Mouse (Mus musculus): ENCODE results near the gene Gm20388. TPM values are rescaled to one million over a fixed set of nuclear protein-coding genes. Genes with fewer than 3 reads are reported as not detected.

Gene Gm20388
- polyA plus RNA-seq, 1 experiment from 2014 or later, result 1.4 TPM

DNA sequence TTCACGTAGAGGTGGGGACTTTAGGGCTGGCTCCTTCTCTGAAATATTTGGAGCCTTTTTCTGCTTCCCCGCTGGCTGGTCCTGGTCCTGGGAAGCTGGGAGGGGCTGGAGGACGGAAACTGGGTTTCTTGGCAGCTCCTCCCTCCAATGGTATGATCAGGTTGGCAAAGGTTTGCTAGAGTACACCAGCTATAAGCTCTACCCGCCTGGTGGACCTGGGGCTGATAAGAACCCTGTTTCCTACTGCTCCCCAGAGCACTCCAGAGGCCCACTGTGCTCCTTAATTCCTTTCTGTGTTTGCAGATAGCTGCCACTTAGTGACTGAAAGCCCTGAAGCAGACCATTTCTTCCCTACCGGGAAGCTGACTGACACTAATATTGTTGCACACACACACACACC, 3765.0 kb downstream of the Gm20388 start:
- Histone ChIP-seq H3K27me3 (ENCODE audit: control insufficient read depth, insufficient read depth, low read depth, low read length) (no peaks in the 10 kb centered on the region), H3K4me2 (ENCODE audit: low read depth, low read length) (no peak overlapping the region), H3K9me3 (replicated peaks; ENCODE audit: control insufficient read depth, low read length) (no peaks in the 10 kb centered on the region), H3K27ac (ENCODE audit: low read length) (no peak overlapping the region), H3K4me1 (ENCODE audit: control insufficient read depth, low read depth, low read length) (no peaks in the 10 kb centered on the region; the same call in none of the 2 replicates), H3K4me3 (ENCODE audit: low read depth, low read length) (no peak overlapping the region), H3K36me3 (ENCODE audit: control insufficient read depth, insufficient read depth) (no peaks in the 10 kb centered on the region), H3K9ac (ENCODE audit: low read depth, low read length) (no peak overlapping the region)
- 29% methylated on average over 5 of the region's 5 CpGs for WGBS (ENCODE audit: insufficient replicate concordance)
- ATAC-seq (ENCODE audit: low read depth), result no peak

DNA sequence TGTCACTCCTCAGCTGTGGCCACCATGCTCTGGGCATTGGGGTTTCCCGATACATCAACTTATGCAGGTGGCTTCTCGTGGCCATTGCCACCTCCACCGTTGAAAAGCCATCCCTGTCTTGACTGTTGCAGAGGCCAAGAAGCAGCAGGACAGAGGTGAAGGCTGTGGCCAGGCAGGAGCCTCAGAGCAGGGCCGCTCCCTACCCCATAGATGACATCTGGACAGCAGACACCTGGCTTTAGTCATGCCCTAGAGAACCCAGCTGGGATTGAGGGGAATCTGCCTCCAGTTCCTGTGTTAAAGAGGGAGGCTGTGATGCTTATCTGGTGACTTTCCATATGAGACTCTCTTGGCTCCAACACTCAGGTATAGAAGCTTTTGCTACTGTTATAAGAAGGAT, 3767.7 kb downstream of the Gm20388 start:
- Histone ChIP-seq H3K36me3 (ENCODE audit: control insufficient read depth, insufficient read depth) (no peaks in the 10 kb centered on the region), H3K4me3 (ENCODE audit: low read depth, low read length) (no peak overlapping the region), H3K27me3 (ENCODE audit: control insufficient read depth, insufficient read depth, low read depth, low read length) (no peaks in the 10 kb centered on the region), H3K4me1 (ENCODE audit: control insufficient read depth, low read depth, low read length) (no peaks in the 10 kb centered on the region; the same call in 1 of the 2 replicates), H3K9me3 (replicated peaks; ENCODE audit: control insufficient read depth, low read length) (no peaks in the 10 kb centered on the region), H3K27ac (ENCODE audit: low read length) (no peak overlapping the region), H3K9ac (ENCODE audit: low read depth, low read length) (no peak overlapping the region), H3K4me2 (ENCODE audit: low read depth, low read length) (no peak overlapping the region)
- whole genome bisulfite sequencing (ENCODE audit: insufficient replicate concordance), result 68% methylated on average over 4 of the region's 4 CpGs
- ATAC-seq (ENCODE audit: low read depth), result no peak

DNA sequence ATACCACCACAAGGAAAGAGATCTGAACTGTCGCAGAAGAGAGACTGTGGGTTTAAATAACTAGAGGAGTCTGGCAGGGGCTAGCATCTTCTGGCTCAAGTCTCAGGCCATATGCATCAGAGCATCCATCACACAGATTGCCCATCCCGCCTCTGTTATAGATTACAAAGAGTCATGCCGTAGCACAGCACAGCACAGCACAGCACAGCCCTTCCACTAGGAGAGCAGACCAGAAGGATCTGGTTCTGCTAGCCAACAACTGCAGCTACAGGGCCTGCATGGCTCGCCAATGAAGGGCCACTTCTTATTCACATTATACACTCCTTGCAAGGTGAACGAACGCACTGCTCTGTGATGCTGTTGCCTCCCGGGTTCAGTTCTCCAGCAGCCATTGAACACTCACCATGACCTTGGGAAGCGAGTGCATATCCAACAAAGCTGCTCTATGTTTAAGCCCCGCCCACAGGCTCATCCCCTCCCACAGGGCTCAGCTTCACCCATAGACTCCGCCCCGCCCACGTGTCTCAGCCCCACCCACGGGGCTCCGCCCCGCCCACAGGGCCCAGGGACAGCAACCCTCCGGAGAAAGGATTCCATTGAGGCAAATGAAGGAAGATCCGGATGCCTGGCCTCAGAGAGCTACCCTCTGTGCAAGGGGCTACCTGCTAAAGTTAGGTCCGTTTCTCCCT, 3771.6 kb downstream of the Gm20388 start:
- ATAC-seq (ENCODE audit: low read depth), result peak; percentile 72
- Histone ChIP-seq H3K4me1 (ENCODE audit: control insufficient read depth, low read depth, low read length) (no peaks in the 10 kb centered on the region), H3K27me3 (ENCODE audit: control insufficient read depth, insufficient read depth, low read depth, low read length) (no peaks in the 10 kb centered on the region), H3K9ac (ENCODE audit: low read depth, low read length) (no peak overlapping the region), H3K36me3 (ENCODE audit: control insufficient read depth, insufficient read depth) (no peaks in the 10 kb centered on the region), H3K4me2 (ENCODE audit: low read depth, low read length) (peak overlapping the region; percentile 8; the same call in 1 of the 2 replicates), H3K9me3 (replicated peaks; ENCODE audit: control insufficient read depth, low read length) (no peaks in the 10 kb centered on the region), H3K4me3 (ENCODE audit: low read depth, low read length) (no peak overlapping the region), H3K27ac (ENCODE audit: low read length) (no peak overlapping the region)
- WGBS (ENCODE audit: insufficient replicate concordance), result 22% methylated on average over 18 of the region's 18 CpGs

DNA sequence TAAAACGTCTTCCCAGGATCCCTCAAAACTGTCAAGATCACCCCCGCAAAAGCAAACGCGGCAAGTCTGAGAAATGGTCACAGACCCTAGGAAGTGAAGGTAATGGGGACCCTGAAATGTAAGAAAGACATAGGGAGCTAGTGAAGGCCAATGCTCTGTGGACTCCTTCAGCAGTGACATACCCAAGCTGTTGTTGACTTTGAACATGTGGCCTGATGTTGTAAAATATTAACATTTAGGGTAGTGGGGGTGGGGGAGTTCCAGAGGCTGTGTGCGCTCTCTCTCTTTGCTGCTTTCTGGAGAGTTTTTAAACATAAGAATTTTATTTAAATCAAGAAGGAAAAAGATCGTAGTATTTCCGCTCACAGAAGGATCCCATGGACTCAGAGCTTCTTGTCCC, 3772.7 kb downstream of the Gm20388 start:
- Histone ChIP-seq H3K4me1 (ENCODE audit: control insufficient read depth, low read depth, low read length) (no peaks in the 10 kb centered on the region), H3K36me3 (ENCODE audit: control insufficient read depth, insufficient read depth) (no peaks in the 10 kb centered on the region), H3K27me3 (ENCODE audit: control insufficient read depth, insufficient read depth, low read depth, low read length) (no peaks in the 10 kb centered on the region), H3K9me3 (replicated peaks; ENCODE audit: control insufficient read depth, low read length) (no peaks in the 10 kb centered on the region), H3K27ac (ENCODE audit: low read length) (peak overlapping the region; percentile 68), H3K4me2 (ENCODE audit: low read depth, low read length) (no peak overlapping the region), H3K9ac (ENCODE audit: low read depth, low read length) (no peak overlapping the region), H3K4me3 (ENCODE audit: low read depth, low read length) (no peak overlapping the region)
- 50% methylated on average over 7 of the region's 7 CpGs for WGBS (ENCODE audit: insufficient replicate concordance)
- peak; percentile 67 for ATAC-seq (ENCODE audit: low read depth)

DNA sequence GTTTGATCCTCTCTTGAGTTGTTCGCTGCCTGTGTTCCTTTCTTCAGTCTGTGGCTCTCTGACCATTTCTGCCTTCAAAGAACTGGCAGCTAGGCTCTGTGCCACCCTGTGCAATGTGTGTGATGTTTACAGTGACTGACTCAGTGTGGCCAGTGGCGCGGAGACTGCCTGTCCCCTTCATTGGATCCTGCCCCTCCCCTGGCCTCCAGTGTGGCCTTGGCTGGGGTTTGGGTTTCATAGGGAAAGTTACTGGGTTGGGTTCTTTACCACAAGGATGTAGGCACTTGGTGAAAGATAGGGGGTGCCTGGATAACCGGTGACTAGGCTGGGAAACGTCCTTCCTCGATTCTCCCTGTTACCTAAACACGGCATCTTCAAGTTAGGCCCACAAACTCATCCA, 3774.2 kb downstream of the Gm20388 start:
- 62% methylated on average over 7 of the region's 7 CpGs for WGBS (ENCODE audit: insufficient replicate concordance)
- no peak overlapping the region for H3K4me3 ChIP-seq (ENCODE audit: low read depth, low read length)
- H3K4me1 ChIP-seq (ENCODE audit: control insufficient read depth, low read depth, low read length), result no peaks in the 10 kb centered on the region
- H3K9ac ChIP-seq (ENCODE audit: low read depth, low read length), result no peak overlapping the region
- ATAC-seq (ENCODE audit: low read depth), result no peak
- no peak overlapping the region for H3K4me2 ChIP-seq (ENCODE audit: low read depth, low read length)
- H3K9me3 ChIP-seq (replicated peaks; ENCODE audit: control insufficient read depth, low read length), result no peaks in the 10 kb centered on the region
- H3K27me3 ChIP-seq (ENCODE audit: control insufficient read depth, insufficient read depth, low read depth, low read length), result no peaks in the 10 kb centered on the region
- H3K36me3 ChIP-seq (ENCODE audit: control insufficient read depth, insufficient read depth), result no peaks in the 10 kb centered on the region
- H3K27ac ChIP-seq (ENCODE audit: low read length), result no peak overlapping the region

DNA sequence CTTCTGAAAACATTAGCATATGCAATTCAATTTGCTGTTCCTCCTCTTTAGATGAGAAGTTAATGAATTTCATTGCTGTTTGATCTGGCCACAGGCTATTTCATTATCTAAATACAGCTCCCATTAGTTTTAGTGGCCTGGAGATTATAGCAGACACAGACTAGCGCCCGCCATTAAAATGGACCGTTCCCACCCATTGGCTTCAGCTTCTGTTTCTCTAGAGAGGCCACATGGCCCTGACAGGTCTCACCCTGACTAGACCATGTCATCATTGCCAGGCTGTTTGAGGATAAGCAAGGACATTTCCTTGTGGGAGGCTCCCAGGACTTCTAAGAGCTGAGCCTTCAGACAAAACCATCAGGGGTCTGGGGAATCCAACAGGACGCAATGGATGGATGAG, 3774.8 kb downstream of the Gm20388 start:
- H3K27me3 ChIP-seq (ENCODE audit: control insufficient read depth, insufficient read depth, low read depth, low read length), result no peaks in the 10 kb centered on the region
- no peak for ATAC-seq (ENCODE audit: low read depth)
- no peaks in the 10 kb centered on the region for H3K4me1 ChIP-seq (ENCODE audit: control insufficient read depth, low read depth, low read length)
- 73% methylated on average over 4 of the region's 4 CpGs for WGBS (ENCODE audit: insufficient replicate concordance)
- no peak overlapping the region for H3K4me2 ChIP-seq (ENCODE audit: low read depth, low read length)
- no peak overlapping the region for H3K27ac ChIP-seq (ENCODE audit: low read length)
- H3K9ac ChIP-seq (ENCODE audit: low read depth, low read length), result no peak overlapping the region
- H3K4me3 ChIP-seq (ENCODE audit: low read depth, low read length), result no peak overlapping the region
- no peaks in the 10 kb centered on the region for H3K36me3 ChIP-seq (ENCODE audit: control insufficient read depth, insufficient read depth)
- no peaks in the 10 kb centered on the region for H3K9me3 ChIP-seq (replicated peaks; ENCODE audit: control insufficient read depth, low read length)

DNA sequence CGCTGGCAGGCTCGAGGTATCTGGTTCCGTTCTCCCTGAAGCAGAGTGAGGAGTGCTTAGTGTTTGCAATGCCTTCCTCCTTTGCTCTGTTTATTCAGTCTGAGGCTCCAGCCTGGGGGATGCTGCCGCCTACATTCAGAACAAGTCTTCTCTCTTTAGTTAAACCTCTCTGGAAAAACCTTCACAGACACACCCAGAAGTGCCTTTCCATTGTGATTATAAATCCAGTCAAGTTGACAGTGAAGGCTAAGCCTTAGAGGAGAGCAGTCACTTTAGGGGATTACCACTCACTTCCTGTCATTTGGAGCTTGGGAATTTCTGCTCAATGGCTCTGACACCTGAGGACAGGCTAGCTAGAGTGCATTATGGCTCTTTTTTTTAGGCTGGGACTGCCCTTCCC, 3777.2 kb downstream of the Gm20388 start:
- Histone ChIP-seq H3K27me3 (ENCODE audit: control insufficient read depth, insufficient read depth, low read depth, low read length) (no peaks in the 10 kb centered on the region), H3K4me3 (ENCODE audit: low read depth, low read length) (no peak overlapping the region), H3K4me1 (ENCODE audit: control insufficient read depth, low read depth, low read length) (no peaks in the 10 kb centered on the region), H3K36me3 (ENCODE audit: control insufficient read depth, insufficient read depth) (no peaks in the 10 kb centered on the region), H3K4me2 (ENCODE audit: low read depth, low read length) (no peak overlapping the region), H3K9me3 (replicated peaks; ENCODE audit: control insufficient read depth, low read length) (no peaks in the 10 kb centered on the region), H3K27ac (ENCODE audit: low read length) (no peak overlapping the region), H3K9ac (ENCODE audit: low read depth, low read length) (no peak overlapping the region)
- WGBS (ENCODE audit: insufficient replicate concordance), result 35% methylated on average over 4 of the region's 4 CpGs
- ATAC-seq (ENCODE audit: low read depth), result no peak

DNA sequence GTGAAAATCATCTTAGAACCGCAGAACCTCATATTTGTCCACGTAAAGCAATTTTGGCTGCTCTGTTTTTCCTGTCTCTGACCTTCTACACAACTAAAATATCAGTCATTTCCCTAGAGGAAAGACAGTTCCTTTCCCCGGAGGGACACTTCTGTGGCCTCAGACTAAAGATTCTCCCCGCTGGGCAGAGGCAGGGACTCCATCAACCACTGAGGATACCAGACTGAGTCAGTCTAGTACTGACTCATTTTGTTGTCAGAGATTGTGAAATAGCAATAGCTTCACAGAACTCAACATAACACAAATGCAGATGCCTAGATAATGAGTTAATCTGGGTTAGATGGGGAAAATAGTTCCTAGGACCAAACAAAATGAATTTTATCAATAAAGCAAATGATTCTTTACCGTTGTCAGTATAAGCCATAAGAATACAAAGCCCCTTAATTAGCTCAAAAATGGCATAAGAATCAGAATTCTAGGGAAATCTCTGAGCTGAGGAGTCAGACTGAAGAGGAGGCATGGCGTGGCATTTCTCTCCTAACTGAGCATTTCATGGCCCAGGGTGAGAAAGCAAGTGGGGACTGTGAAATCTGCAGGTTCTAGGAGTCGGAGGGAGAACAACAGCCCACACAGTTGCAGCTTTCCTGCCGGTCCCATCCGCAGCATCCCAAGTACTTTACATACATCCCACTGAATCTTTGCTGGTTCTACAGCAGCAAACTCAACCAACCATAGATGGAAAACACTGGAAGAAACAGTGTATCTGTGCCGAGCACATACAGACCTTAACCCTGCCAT, 3781.7 kb downstream of the Gm20388 start:
- no peaks in the 10 kb centered on the region for H3K9me3 ChIP-seq (replicated peaks; ENCODE audit: control insufficient read depth, low read length)
- WGBS (ENCODE audit: insufficient replicate concordance), result 56% methylated on average over 10 of the region's 10 CpGs
- no peak for ATAC-seq (ENCODE audit: low read depth)

DNA sequence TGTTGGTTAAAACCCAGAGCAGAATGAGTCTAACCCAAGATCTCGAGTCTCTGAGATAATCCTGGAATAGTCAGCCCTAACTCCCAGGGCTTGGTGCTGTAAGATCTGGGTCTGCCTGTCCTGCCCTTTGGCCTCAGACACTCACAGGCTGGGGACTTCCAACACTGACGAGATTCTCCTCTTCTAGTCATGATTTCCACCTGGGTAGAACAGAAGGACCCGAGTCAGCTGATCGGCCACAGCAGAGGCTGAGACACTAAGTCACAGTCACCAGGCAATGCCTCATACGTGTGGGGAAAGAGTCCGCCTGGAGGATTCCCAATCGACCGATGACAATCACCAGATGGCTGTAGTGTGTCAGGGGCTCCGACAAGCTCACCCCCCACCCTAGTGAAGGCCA, 3785.5 kb downstream of the Gm20388 start:
- Histone ChIP-seq H3K4me1 (ENCODE audit: control insufficient read depth, low read depth, low read length) (no peaks in the 10 kb centered on the region), H3K9me3 (replicated peaks; ENCODE audit: control insufficient read depth, low read length) (no peaks in the 10 kb centered on the region), H3K36me3 (ENCODE audit: control insufficient read depth, insufficient read depth) (no peaks in the 10 kb centered on the region), H3K4me3 (ENCODE audit: low read depth, low read length) (no peak overlapping the region), H3K27ac (ENCODE audit: low read length) (no peak overlapping the region), H3K27me3 (ENCODE audit: control insufficient read depth, insufficient read depth, low read depth, low read length) (no peaks in the 10 kb centered on the region), H3K4me2 (ENCODE audit: low read depth, low read length) (no peak overlapping the region), H3K9ac (ENCODE audit: low read depth, low read length) (no peak overlapping the region)
- ATAC-seq (ENCODE audit: low read depth), result no peak
- 53% methylated on average over 9 of the region's 9 CpGs for WGBS (ENCODE audit: insufficient replicate concordance)

More for the DNA sequence above, 3781.7 kb downstream of the Gm20388 start:
- Histone ChIP-seq H3K4me2 (ENCODE audit: low read depth, low read length) (no peak overlapping the region), H3K27me3 (ENCODE audit: control insufficient read depth, insufficient read depth, low read depth, low read length) (no peaks in the 10 kb centered on the region), H3K4me3 (ENCODE audit: low read depth, low read length) (no peak overlapping the region), H3K36me3 (ENCODE audit: control insufficient read depth, insufficient read depth) (no peaks in the 10 kb centered on the region), H3K27ac (ENCODE audit: low read length) (no peak overlapping the region), H3K4me1 (ENCODE audit: control insufficient read depth, low read depth, low read length) (no peaks in the 10 kb centered on the region), H3K9ac (ENCODE audit: low read depth, low read length) (no peak overlapping the region)

Data from liver, embryonic 16.5 days (tissue).